Mouse (Mus musculus) fibroblast of lung, adult 2 months (primary cell): ENCODE data around the gene Samd4b.
"Not testable (repeated sequence)": the region's sequence is repeated elsewhere in the genome, so short reads cannot be mapped to it uniquely, and the experiment has no call there.

Experiments
- DNase-seq: peaks from one replicate; pipeline ENCODE4 v3.0.0-alpha.2; 2011; ENCODE audit warnings: low read depth

Gene Samd4b

DNA sequence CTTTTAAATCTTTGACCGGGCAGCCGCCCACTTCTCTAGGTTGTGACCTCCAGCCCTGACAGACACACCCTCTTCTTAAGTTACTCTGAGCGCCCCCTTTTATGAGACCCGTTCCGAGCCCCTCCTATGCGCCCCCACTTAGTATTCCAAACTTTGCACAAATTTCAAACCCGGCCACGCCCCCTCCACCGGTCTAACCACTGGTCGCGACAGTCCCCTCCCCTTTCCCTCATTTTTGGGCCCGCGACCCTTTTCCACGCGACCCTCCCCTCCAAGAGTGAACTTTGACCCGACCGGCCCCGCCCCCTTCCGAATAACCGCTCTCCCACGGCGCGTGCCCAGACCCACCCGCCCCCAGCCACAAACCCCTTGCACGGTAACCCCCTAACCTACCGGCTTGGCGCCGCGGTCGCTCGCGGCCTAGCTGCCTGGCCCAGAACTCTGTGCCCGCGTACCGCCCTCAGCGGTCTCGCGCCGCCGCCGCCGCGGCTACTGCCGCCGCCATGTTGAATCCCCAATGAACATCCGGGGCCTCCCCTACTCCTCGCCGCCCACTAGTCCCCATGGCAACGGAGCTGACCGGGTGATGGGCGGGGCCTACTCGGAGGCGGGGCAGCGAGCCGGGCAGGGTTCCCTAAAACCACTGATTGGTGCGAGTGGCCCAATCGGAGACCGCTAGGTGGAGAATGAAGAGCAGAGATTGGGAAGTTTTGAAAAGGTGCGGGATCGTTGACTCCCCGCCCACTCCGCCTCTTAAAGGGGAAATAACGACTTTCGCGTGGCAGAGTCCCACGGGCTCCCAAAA, at the start of gene Samd4b, which contains the start of gene Pak4:
Gene Samd4b (minus strand): TSS at position 503 of the 805 bp plus-strand sequence.
Gene Pak4 (minus strand): TSS at position 544 of the 805 bp plus-strand sequence.
- DNase-seq = peak; percentile 94

DNA sequence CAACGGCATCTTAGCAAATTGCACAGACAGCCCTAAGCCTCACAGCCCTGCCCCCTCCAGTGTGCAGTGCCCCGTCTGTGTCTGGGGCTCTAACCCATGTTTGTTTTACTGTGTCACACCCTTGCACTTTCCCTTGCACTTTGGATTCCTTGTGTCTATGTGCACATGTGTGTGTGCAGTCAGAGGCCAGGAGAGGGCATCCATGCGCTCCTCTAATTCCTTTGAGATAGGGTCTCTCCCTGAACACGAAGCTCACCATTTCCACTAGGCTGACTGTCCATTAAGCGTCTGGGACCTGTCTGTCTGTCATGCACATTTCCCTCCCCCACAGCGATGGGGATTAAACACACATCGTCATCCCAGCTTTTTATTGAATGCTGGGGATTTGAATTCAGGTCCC, 49.1 kb upstream of the Samd4b start:
- DNase-seq = no peak

GRCm38 (mm10) chr7:28645947-28646475, 48.1 kb upstream of the Samd4b start:
- no peak for DNase-seq

- no peak for DNase-seq
Observed at GRCm38 (mm10) chr7:28645366-28645765, 47.4 kb upstream of the Samd4b start.

GRCm38 (mm10) chr7:28641546-28641945, 43.6 kb upstream of the Samd4b start:
- no peak for DNase-seq

DNA sequence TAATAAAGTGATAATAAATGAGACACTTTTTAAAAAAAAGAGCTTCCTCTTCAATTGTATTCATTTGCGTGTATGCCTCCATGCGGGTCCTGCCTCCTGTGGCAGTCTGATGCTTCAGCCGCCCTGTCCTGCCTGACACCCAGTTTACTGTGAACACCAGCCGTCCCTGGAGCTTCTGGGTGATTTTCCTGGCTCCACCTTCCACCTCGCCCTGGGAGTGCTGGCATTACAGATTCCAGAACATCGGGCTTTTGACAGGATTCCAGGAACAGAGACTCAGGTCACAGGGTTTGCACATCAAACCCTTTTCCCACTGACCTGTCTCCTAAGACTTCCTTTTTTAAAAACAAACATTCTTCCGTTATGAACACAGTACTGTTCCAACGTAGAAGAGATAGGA, 39.6 kb upstream of the Samd4b start:
- no peak for DNase-seq

- DNase-seq = peak; percentile 17
Observed at GRCm38 (mm10) chr7:28634128-28634527, 36.2 kb upstream of the Samd4b start.

DNA sequence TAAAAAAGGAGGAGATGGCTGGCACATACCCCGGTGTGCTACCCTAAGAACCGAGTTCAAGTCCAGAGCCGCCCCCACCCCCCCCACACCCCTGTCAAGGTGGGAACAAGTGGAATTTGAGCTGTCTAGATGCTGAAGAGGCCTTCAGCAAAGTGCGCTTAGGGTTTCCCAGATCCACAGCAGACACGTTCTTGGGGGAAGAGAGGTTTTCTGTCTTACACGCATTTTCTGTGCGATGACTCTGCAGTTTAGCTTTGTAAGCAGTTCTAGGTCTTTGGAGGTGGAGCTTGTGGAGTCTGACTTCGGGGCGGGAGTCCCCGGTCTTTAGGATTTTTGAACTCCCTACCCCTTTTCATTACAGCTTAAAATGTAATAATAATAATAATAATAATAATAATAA, 33.1 kb upstream of the Samd4b start, which contains the start of gene Acp7:
Gene Acp7 (minus strand): TSS at position 260 of the 400 bp plus-strand sequence.
- no peak for DNase-seq

DNA sequence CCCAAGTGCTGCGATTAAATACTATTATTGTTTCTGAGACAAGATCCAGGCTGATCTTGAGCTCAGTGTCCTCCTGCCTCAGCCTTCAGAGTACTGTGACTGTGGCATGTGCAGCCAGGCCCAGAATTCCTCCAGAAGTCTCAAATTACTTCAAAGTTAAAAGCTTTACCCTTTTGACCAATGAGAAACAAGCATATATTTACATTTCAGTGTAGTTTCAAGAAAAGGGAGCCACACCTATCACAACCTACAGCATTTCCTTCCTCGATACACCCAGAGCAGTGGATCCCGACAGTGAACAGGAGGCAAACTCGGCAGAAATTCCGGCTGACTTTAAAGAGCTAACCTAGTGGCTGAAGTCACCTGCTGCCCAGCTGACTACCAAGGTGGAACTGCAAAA, 26.8 kb upstream of the Samd4b start:
- no peak for DNase-seq

GRCm38 (mm10) chr7:28619098-28619715, 21.3 kb upstream of the Samd4b start:
- DNase-seq = no peak

GRCm38 (mm10) chr7:28605951-28606350, 8.0 kb upstream of the Samd4b start:
- no peak for DNase-seq

DNA sequence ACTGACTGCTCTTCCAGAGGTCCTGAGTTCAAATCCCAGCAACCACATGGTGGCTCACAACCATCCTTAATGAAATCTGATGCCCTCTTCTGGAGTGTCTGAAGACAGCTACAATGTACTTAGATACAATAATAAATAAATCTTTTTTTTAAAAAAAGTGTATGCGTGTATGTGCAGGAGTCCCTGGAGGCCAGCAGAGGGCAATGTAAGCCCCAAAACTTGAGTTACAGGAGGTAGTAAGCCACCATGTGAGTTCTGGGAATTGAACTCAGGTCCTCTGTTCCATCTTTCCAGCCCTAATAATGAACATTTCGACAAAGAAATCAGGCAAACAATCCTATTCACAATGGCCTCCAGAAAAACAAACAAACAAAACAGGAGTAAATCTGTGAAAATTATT, 5.8 kb upstream of the Samd4b start:
- DNase-seq = not testable (repeated sequence)

GRCm38 (mm10) chr7:28603136-28603535, 5.2 kb upstream of the Samd4b start:
- no peak for DNase-seq

DNA sequence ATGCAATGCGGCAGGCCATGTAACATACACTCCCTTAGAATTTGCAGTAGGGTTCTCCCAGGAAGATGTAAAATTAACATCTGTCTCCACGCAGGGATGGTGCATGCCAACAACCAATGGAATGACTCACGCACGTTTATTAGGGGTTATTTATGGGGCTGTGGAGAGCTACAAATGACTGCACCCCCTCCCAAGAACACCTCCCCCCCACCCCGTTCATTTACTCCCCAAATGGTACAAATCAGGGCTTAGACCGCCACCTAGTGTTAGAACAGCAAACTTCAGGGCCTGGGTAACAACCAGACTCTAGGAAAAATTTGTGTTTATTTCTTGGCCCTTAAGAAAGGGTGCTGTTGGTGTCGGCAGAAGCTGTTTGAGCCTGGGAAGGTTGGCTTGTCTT, 3.7 kb upstream of the Samd4b start:
- DNase-seq = no peak

GRCm38 (mm10) chr7:28601029-28601428, 3.1 kb upstream of the Samd4b start:
- DNase-seq = no peak

- DNase-seq = no peak
Observed at GRCm38 (mm10) chr7:28598951-28599350, 1.0 kb upstream of the Samd4b start.

DNA sequence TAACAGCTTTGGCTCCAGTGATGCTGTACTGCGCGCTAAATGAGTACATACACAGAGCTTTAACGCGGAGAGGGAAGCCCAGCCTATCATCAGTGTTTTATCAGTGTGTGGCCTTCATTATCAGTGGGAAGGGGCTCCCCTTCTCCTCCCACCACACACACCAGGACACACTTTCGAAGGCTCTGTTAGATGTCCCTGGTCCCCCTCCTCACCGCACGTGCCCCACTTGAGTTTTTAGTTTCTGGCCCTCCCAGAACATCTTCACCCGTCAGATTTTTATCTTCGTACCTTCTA, 720 bp downstream of the Samd4b start:
- no peak for DNase-seq

GRCm38 (mm10) chr7:28596436-28597276, 1.3 kb downstream of the Samd4b start:
- DNase-seq = no peak

- no peak for DNase-seq
Observed at GRCm38 (mm10) chr7:28595751-28596435, 2.1 kb downstream of the Samd4b start.

DNA sequence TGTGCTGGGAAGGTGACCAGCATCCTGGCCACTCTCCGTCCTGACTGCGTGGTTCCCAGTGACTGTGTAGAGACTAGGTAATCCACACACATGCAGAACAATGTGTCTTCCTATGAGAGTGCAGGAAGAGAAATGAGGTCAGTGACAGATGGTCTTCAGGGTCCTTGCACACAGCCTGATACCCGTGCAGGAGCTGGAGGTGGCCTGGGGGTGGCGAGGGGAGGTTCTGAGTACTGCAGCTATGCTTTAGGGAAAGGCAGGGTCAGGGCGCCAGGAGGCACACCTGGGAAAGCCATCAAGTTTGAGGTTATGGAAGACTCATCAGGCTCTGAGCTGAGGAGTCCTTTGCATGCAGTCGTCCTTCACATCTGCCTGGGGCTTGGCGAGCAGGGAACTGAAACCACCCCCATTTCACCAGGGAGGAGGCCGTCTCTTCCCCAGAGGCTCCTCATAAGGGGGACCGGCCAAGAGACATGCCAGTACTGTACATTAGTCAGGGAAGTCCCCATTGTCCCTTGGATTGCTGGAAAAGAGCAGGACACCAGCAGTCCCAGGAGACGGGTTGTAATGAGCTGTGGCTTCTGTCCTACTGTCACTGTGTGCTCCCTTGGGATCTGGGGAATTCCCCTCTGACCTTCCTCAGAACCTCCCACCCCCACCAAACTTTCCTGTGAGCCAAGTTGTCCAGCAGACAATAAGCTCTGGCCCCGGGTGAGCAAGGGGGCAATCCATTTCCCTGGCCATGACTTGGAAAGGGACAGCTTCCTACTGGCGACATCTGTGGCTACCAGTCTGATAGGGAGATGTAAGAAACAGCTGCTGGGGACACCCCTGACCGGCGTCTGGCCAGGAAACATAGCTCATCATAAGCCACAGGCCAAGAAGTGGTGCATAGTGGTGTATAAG, 4.5 kb downstream of the Samd4b start:
- DNase-seq = no peak

DNA sequence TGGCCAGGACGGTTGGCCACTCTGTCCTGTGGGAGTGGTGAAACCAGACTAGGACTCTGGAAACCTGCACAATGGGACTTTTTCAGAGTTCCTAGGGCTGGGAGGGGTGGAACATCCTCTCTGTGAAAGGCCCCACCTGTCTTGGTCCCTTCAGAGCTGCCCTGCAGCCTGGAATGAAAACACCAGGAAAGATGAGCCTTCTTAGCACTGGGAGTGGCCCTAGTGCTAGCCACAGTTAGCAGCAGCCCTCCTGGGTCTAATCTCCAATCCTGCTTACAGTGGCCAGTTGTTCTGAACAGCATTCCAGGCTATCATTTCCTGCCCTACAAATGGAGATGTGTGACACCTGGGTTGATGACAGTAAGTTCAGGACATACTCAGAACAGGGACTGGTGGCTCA, 6.1 kb downstream of the Samd4b start:
- no peak for DNase-seq
